8 mouse cellular contexts compared by ENCODE assay signal in the genomic region with DNA sequence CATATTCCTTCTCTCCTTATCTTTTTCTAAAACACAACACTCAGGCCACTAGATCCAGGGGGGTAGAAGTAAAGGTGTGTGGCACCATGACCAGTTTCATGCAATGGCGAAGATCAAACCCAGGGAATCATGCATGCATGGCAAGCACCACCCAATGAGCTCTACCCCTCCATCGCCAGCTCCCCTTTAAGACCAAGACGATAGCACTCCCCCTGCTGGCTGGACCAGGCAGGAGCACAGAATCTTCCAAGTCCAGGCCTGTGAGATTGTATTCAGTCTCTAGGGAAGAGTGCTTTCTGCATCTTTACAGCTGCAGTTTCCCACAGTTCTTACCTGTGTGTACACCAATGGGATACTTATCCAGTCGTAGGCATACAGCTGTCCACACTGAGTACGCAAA. TPM values are rescaled to one million over a fixed set of nuclear protein-coding genes. Genes with fewer than 3 reads are reported as not detected.
DNase-seq lines count a peak whose midpoint lies in the region; ATAC-seq and TF ChIP-seq lines count a peak whose summit lies in the region.
"Had no signal": no experiment of that assay in that cellular context is flagged by ENCODE, and none has a peak within 500 bp of the region (broad histone marks: within the 10 kb centered on the region; RNA-seq: fewer than 3 reads in every experiment).

No protein-coding gene starts in this region.

- DNase-seq in NIH3T3 (ENCODE audit: low read depth): peak; percentile 93
- peak; percentile 89 for DNase-seq in c-Kit-positive CD71-positive TER-119-negative erythroid progenitor cells, embryonic 14.5 days (ENCODE audit: low read depth)
- peak; percentile 90 for DNase-seq in intestine, embryonic 14.5 days (ENCODE audit: low spot score)
- DNase-seq in left cerebral cortex, postnatal 10 days (ENCODE audit: extremely low spot score in 1 of 2, low spot score in 2 of 2): peak; percentile 65 to 86
- DNase-seq in mesoderm, embryonic 11.5 days (ENCODE audit: low read depth, low spot score): peak; percentile 82

- peak; percentile 92 for TF ChIP-seq CTCF in small intestine, adult 2 months (IDR thresholded peaks at IDR 0.05; ENCODE audit: extremely low read depth, insufficient read length, insufficient replicate concordance, low read depth, low read length)

- 0 out of 2 replicates have a peak, but pooled peaks cover 8% of the 10 kb centered on the region for H3K4me1 ChIP-seq in intestine, embryonic 14.5 days (replicated peaks; ENCODE audit: control insufficient read depth, insufficient read depth, low read length)
- H3K4me1 ChIP-seq in small intestine, adult 2 months (ENCODE audit: control insufficient read depth, insufficient read depth, insufficient read length, low read length): peaks cover 12% of the 10 kb centered on the region

- H3K4me3 ChIP-seq in intestine, embryonic 14.5 days (ENCODE audit: low read depth, low read length): no peak overlapping the region
- no peak overlapping the region for H3K4me3 ChIP-seq in small intestine, adult 2 months (ENCODE audit: low read depth, low read length)
- H3K4me3 ChIP-seq: limb, embryonic 12.5 days had no signal

- H3K36me3 ChIP-seq in intestine, embryonic 14.5 days (ENCODE audit: control insufficient read depth, insufficient read depth, low read length): no peaks in the 10 kb centered on the region
- no peaks in the 10 kb centered on the region for H3K36me3 ChIP-seq in small intestine, adult 2 months (ENCODE audit: control insufficient read depth, insufficient read depth, low read length)

- intact Hi-C loops in left cerebral cortex, postnatal 10 days (cut with DNase I): no loop called here

- WGBS in intestine, embryonic 14.5 days: 23% methylated on average over 5 of the region's 5 CpGs
- 22% methylated on average over 5 of the region's 5 CpGs for WGBS in small intestine, adult 2 months

- no peak overlapping the region for H3K9ac ChIP-seq in intestine, embryonic 14.5 days (ENCODE audit: low read length)
- H3K9ac ChIP-seq: limb, embryonic 12.5 days had no signal

- peak; percentile 74 for ATAC-seq in frontal cortex, adult (ENCODE audit: low TSS enrichment)
- ATAC-seq in intestine, embryonic 14.5 days (replicated peaks; ENCODE audit: low FRiP score, low TSS enrichment, low read depth): no peak

- H3K4me2 ChIP-seq in intestine, embryonic 14.5 days (ENCODE audit: low read length): no peak overlapping the region
- H3K4me2 ChIP-seq: limb, embryonic 12.5 days had no signal

- H3K9me3 ChIP-seq in intestine, embryonic 14.5 days (ENCODE audit: control insufficient read depth, low read length): no peaks in the 10 kb centered on the region
- H3K9me3 ChIP-seq: limb, embryonic 12.5 days had no signal

- no peak for TF ChIP-seq POLR2A in small intestine, adult 2 months (IDR thresholded peaks at IDR 0.05; ENCODE audit: low read depth, low read length)

- H3K27me3 ChIP-seq in intestine, embryonic 14.5 days (replicated peaks; ENCODE audit: control insufficient read depth, insufficient read depth, low read length): no peaks in the 10 kb centered on the region
- no peaks in the 10 kb centered on the region for H3K27me3 ChIP-seq in small intestine, adult 2 months (ENCODE audit: control insufficient read depth, insufficient read depth, low read length)
- H3K27me3 ChIP-seq: limb, embryonic 12.5 days had no signal

- no peak overlapping the region for H3K27ac ChIP-seq in intestine, embryonic 14.5 days (ENCODE audit: low read depth)
- H3K27ac ChIP-seq in small intestine, adult 2 months (ENCODE audit: insufficient read depth, low read depth, low read length): no peak overlapping the region
- H3K27ac ChIP-seq: limb, embryonic 12.5 days had no signal

RNA-seq across cellular contexts. Expression of gene Best1, which starts 10.1 kb away (rescaled TPM):
- 0.55 and 0.64 TPM in 2 replicates for polyA plus RNA-seq in intestine, embryonic 14.5 days (2014; fragmentation: Nextera tagmentation; extraction: Ambion mirVana)
- total RNA-seq in left cerebral cortex, postnatal 10 days (2021): 1 to 10 TPM; 1.2 to 1.8 TPM
- polyA plus RNA-seq in small intestine, adult 2 months (2012; rRNA removed): 0.09 and 0.18 TPM in 2 replicates

RNA-seq across cellular contexts. Expression of gene Rab3il1, which starts 10.2 kb away (rescaled TPM):
- 30.0 and 32.7 TPM in 2 replicates for polyA plus RNA-seq in intestine, embryonic 14.5 days (2014; fragmentation: Nextera tagmentation; extraction: Ambion mirVana)
- 10 to 100 TPM in 1 of 2 experiments, 1 to 10 TPM in 1; 9.7 to 10.9 TPM for total RNA-seq in left cerebral cortex, postnatal 10 days (2021)
- polyA plus RNA-seq in small intestine, adult 2 months (2012; rRNA removed): 4.1 and 4.3 TPM in 2 replicates

RNA-seq across cellular contexts. Expression of gene Fth1, which starts 10.9 kb away (rescaled TPM):
- polyA plus RNA-seq in intestine, embryonic 14.5 days (2014; fragmentation: Nextera tagmentation; extraction: Ambion mirVana): 1,450 and 1,529 TPM in 2 replicates
- 1,000 to 10,000 TPM; 1,579 to 1,597 TPM for total RNA-seq in left cerebral cortex, postnatal 10 days (2021)
- 9,432 and 18,582 TPM in 2 replicates for polyA plus RNA-seq in small intestine, adult 2 months (2012; rRNA removed)

RNA-seq across cellular contexts. Expression of gene Fads3, which starts 50.1 kb away (rescaled TPM):
- polyA plus RNA-seq in intestine, embryonic 14.5 days (2014; fragmentation: Nextera tagmentation; extraction: Ambion mirVana): 8.4 and 11.5 TPM in 2 replicates
- total RNA-seq in left cerebral cortex, postnatal 10 days (2021): 10 to 100 TPM; 49.0 to 49.5 TPM
- 7.6 and 18.9 TPM in 2 replicates for polyA plus RNA-seq in small intestine, adult 2 months (2012; rRNA removed)
